Mouse (Mus musculus) thymus, postnatal 36 days (tissue): ENCODE measurements around the gene Mrpl33.

Source experiments
- DNase-seq, 2 experiments: peaks; one replicate each; pipeline ENCODE4 v3.0.0; 2022; ENCODE audit warnings: mixed read lengths in 2 of 2

Mrpl33 gene

GRCm38 (mm10) chr5:31642300-31642699 lies 45.6 kb downstream of the Mrpl33 start:
- DNase-seq: no peak

GRCm38 (mm10) chr5:31644272-31644671 lies 47.5 kb downstream of the Mrpl33 start:
- DNase-seq: no peak

GRCm38 (mm10) chr5:31644847-31645246 lies 48.1 kb downstream of the Mrpl33 start:
- DNase-seq: no peak

GRCm38 (mm10) chr5:31645798-31646197 lies 49.1 kb downstream of the Mrpl33 start:
- DNase-seq: no peak

GRCm38 (mm10) chr5:31646574-31646973 lies 49.8 kb downstream of the Mrpl33 start:
- DNase-seq: no peak

GRCm38 (mm10) chr5:31647327-31647726 lies 50.6 kb downstream of the Mrpl33 start:
- DNase-seq: no peak

GRCm38 (mm10) chr5:31650518-31651288 lies 54.0 kb downstream of the Mrpl33 start:
- no peak for DNase-seq

GRCm38 (mm10) chr5:31655688-31656190 lies 59.0 kb downstream of the Mrpl33 start:
- no peak for DNase-seq

- DNase-seq: no peak
Observed at GRCm38 (mm10) chr5:31666176-31666575, 69.4 kb downstream of the Mrpl33 start.

- DNase-seq: no peak
Observed at GRCm38 (mm10) chr5:31668325-31668968, 71.7 kb downstream of the Mrpl33 start.

GRCm38 (mm10) chr5:31669984-31670383 lies 73.2 kb downstream of the Mrpl33 start:
- no peak for DNase-seq

- no peak for DNase-seq
Observed at GRCm38 (mm10) chr5:31671137-31671536, 74.4 kb downstream of the Mrpl33 start.

- no peak for DNase-seq
Observed at GRCm38 (mm10) chr5:31673431-31673830, 76.7 kb downstream of the Mrpl33 start.

GRCm38 (mm10) chr5:31678000-31678399 lies 81.3 kb downstream of the Mrpl33 start:
- DNase-seq: no peak

GRCm38 (mm10) chr5:31680183-31680582 lies 83.4 kb downstream of the Mrpl33 start:
- no peak for DNase-seq

- no peak for DNase-seq
Observed at GRCm38 (mm10) chr5:31682305-31682704, 85.6 kb downstream of the Mrpl33 start.

- no peak for DNase-seq
Observed at GRCm38 (mm10) chr5:31686040-31686439, 89.3 kb downstream of the Mrpl33 start.

- DNase-seq: no peak
Observed at GRCm38 (mm10) chr5:31687972-31688371, 91.2 kb downstream of the Mrpl33 start.

GRCm38 (mm10) chr5:31693191-31693590 lies 96.5 kb downstream of the Mrpl33 start:
- no peak for DNase-seq

GRCm38 (mm10) chr5:31696971-31697643 lies 100.4 kb downstream of the Mrpl33 start, which contains the start of gene Rbks:
Gene Rbks (minus strand): TSS chr5:31697627.
- no peak for DNase-seq

GRCm38 (mm10) chr5:31697644-31698296 lies 101.0 kb downstream of the Mrpl33 start, which contains the start of gene Babam2:
Gene Babam2 (plus strand): TSS chr5:31697684.
- peak; percentile 94 for DNase-seq

- DNase-seq: peak; percentile 86 to 91
Observed at GRCm38 (mm10) chr5:31698297-31698726, 101.6 kb downstream of the Mrpl33 start.

- DNase-seq: no peak
Observed at GRCm38 (mm10) chr5:31698931-31699330, 102.2 kb downstream of the Mrpl33 start.
